Mouse (Mus musculus): ENCODE data around the gene 1700102P08Rik. TPM values are rescaled to one million over a fixed set of nuclear protein-coding genes. Genes with fewer than 3 reads are reported as not detected.
A peak's percentile ranks its signal among the peaks of the same experiment; 100 is the strongest.

Gene 1700102P08Rik
- polyA plus RNA-seq, 1 experiment from 2014 or later = 0.17 TPM

- Histone ChIP-seq H3K4me3 (ENCODE audit: low read depth, low read length) (no peak overlapping the region), H3K36me3 (ENCODE audit: control insufficient read depth, insufficient read depth, low read length) (no peaks in the 10 kb centered on the region), H3K27me3 (ENCODE audit: control insufficient read depth, insufficient read depth, low read length) (no peaks in the 10 kb centered on the region), H3K9ac (ENCODE audit: low read length) (no peak overlapping the region), H3K27ac (replicated peaks) (no peak overlapping the region), H3K4me2 (replicated peaks; ENCODE audit: low read depth) (no peak overlapping the region), H3K4me1 (replicated peaks; ENCODE audit: control insufficient read depth, insufficient read depth) (peaks cover under 1% of the 10 kb centered on the region; the same call in 1 of the 2 replicates), H3K9me3 (ENCODE audit: control insufficient read depth, low read length) (no peaks in the 10 kb centered on the region)
- no peak for TF ChIP-seq CTCF (IDR thresholded peaks at IDR 0.05; ENCODE audit: low read depth)
- no peak for TF ChIP-seq EP300 (optimal IDR thresholded peaks at IDR 0.05)
- no peak for DNase-seq (ENCODE audit: low spot score)
- WGBS = 74% methylated on average over 12 of the region's 12 CpGs
- ATAC-seq (ENCODE audit: low FRiP score, low TSS enrichment) = no peak
Measured at GRCm38 (mm10) chr9:108455747-108456571, 63.4 kb downstream of the 1700102P08Rik start.

DNA sequence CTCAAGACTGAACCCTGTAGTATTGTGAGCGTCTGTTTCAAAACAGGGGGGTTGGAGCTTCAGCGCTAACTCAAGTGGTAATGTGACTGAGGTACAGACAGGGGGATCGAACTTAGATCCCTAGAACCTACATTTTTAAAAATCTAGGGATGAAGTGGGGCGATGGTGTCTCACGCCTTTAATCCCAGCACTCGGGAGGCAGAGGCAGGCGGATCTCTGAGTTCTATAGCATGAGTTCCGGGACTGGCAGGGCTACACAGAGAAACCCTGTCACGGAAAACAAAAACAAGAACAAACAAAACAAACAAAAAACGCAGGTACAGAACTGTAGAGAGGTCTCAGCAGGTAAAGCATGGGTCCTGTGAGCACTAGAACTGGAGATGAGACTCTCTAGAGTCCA is 64.3 kb downstream of the 1700102P08Rik start:
- Histone ChIP-seq H3K36me3 (ENCODE audit: control insufficient read depth, insufficient read depth, low read length) (no peaks in the 10 kb centered on the region), H3K9ac (ENCODE audit: low read length) (no peak overlapping the region), H3K27ac (replicated peaks) (no peak overlapping the region), H3K4me1 (replicated peaks; ENCODE audit: control insufficient read depth, insufficient read depth) (peaks cover 3% of the 10 kb centered on the region; the same call in 1 of the 2 replicates), H3K4me2 (replicated peaks; ENCODE audit: low read depth) (no peak overlapping the region), H3K9me3 (ENCODE audit: control insufficient read depth, low read length) (no peaks in the 10 kb centered on the region), H3K27me3 (ENCODE audit: control insufficient read depth, insufficient read depth, low read length) (no peaks in the 10 kb centered on the region), H3K4me3 (ENCODE audit: low read depth, low read length) (no peak overlapping the region)
- no peak for ATAC-seq (ENCODE audit: low FRiP score, low TSS enrichment)
- TF ChIP-seq CTCF (IDR thresholded peaks at IDR 0.05; ENCODE audit: low read depth) (no peak), EP300 (optimal IDR thresholded peaks at IDR 0.05) (no peak)
- DNase-seq (ENCODE audit: low spot score) = no peak
- 88% methylated on average over 10 of the region's 10 CpGs for WGBS

GRCm38 (mm10) chr9:108459939-108460318 is 67.3 kb downstream of the 1700102P08Rik start:
- Histone ChIP-seq H3K36me3 (ENCODE audit: control insufficient read depth, insufficient read depth, low read length) (peaks cover 11% of the 10 kb centered on the region; the same call in 1 of the 2 replicates), H3K27ac (replicated peaks) (peak overlapping the region; percentile 93), H3K4me2 (replicated peaks; ENCODE audit: low read depth) (peak overlapping the region; percentile 63), H3K4me3 (ENCODE audit: low read depth, low read length) (peak overlapping the region; percentile 60), H3K4me1 (replicated peaks; ENCODE audit: control insufficient read depth, insufficient read depth) (peaks cover 3% of the 10 kb centered on the region; the same call in 1 of the 2 replicates), H3K27me3 (ENCODE audit: control insufficient read depth, insufficient read depth, low read length) (no peaks in the 10 kb centered on the region), H3K9me3 (ENCODE audit: control insufficient read depth, low read length) (no peaks in the 10 kb centered on the region), H3K9ac (ENCODE audit: low read length) (no peak overlapping the region; the same call in 1 of the 2 replicates)
- no peak for TF ChIP-seq CTCF (IDR thresholded peaks at IDR 0.05; ENCODE audit: low read depth)
- TF ChIP-seq EP300 (optimal IDR thresholded peaks at IDR 0.05) = no peak
- 58% methylated on average over 1 of the region's 1 CpGs for WGBS
- DNase-seq (ENCODE audit: low spot score) (no peak), ATAC-seq (ENCODE audit: low FRiP score, low TSS enrichment) (peak; percentile 24; the same call in 1 of the 2 replicates)

Other genes with a start within 250 kb of the 1700102P08Rik start
- 1.6 and 2.0 TPM in 2 replicates for gene Bsn, start 202.4 kb upstream of the 1700102P08Rik start, polyA plus RNA-seq (2015; fragmentation: Nextera tagmentation; extraction: Ambion mirVana)
- gene Dag1, start 128.8 kb upstream of the 1700102P08Rik start, polyA plus RNA-seq (2015; fragmentation: Nextera tagmentation; extraction: Ambion mirVana) = 52.7 and 59.2 TPM in 2 replicates
- 17.3 and 20.3 TPM in 2 replicates for gene Nicn1, start 102.4 kb upstream of the 1700102P08Rik start, polyA plus RNA-seq (2015; fragmentation: Nextera tagmentation; extraction: Ambion mirVana)
- 10.5 and 11.6 TPM in 2 replicates for gene Amt, start 96.0 kb upstream of the 1700102P08Rik start, polyA plus RNA-seq (2015; fragmentation: Nextera tagmentation; extraction: Ambion mirVana)
- 363 and 370 TPM in 2 replicates for gene Rhoa, start 86.7 kb upstream of the 1700102P08Rik start, polyA plus RNA-seq (2015; fragmentation: Nextera tagmentation; extraction: Ambion mirVana)
- gene Tcta, start 86.6 kb upstream of the 1700102P08Rik start, polyA plus RNA-seq (2015; fragmentation: Nextera tagmentation; extraction: Ambion mirVana) = 58.2 and 61.4 TPM in 2 replicates
- gene Gpx1, start 53.9 kb upstream of the 1700102P08Rik start, polyA plus RNA-seq (2015; fragmentation: Nextera tagmentation; extraction: Ambion mirVana) = 1,072 and 1,116 TPM in 2 replicates
- gene Usp4, start 45.0 kb upstream of the 1700102P08Rik start, polyA plus RNA-seq (2015; fragmentation: Nextera tagmentation; extraction: Ambion mirVana) = 56.8 and 59.6 TPM in 2 replicates
- gene Ccdc36, start 35.7 kb downstream of the 1700102P08Rik start, polyA plus RNA-seq (2015; fragmentation: Nextera tagmentation; extraction: Ambion mirVana) = 0.39 and 0.41 TPM in 2 replicates
- gene BC048562, start 43.7 kb downstream of the 1700102P08Rik start, polyA plus RNA-seq (2015; fragmentation: Nextera tagmentation; extraction: Ambion mirVana) = not detected in 2 replicates
- 29.7 and 32.2 TPM in 2 replicates for gene Ccdc71, start 67.7 kb downstream of the 1700102P08Rik start, polyA plus RNA-seq (2015; fragmentation: Nextera tagmentation; extraction: Ambion mirVana)
- gene Klhdc8b, start 68.8 kb downstream of the 1700102P08Rik start, polyA plus RNA-seq (2015; fragmentation: Nextera tagmentation; extraction: Ambion mirVana) = 37.2 and 46.7 TPM in 2 replicates
- gene Lamb2, start 86.9 kb downstream of the 1700102P08Rik start, polyA plus RNA-seq (2015; fragmentation: Nextera tagmentation; extraction: Ambion mirVana) = 19.2 and 21.8 TPM in 2 replicates
- gene Usp19, start 97.8 kb downstream of the 1700102P08Rik start, polyA plus RNA-seq (2015; fragmentation: Nextera tagmentation; extraction: Ambion mirVana) = 22.2 and 22.7 TPM in 2 replicates
- gene Qars, start 114.9 kb downstream of the 1700102P08Rik start, polyA plus RNA-seq (2015; fragmentation: Nextera tagmentation; extraction: Ambion mirVana) = 66.4 and 70.6 TPM in 2 replicates
- 47.7 and 50.5 TPM in 2 replicates for gene Qrich1, start 124.0 kb downstream of the 1700102P08Rik start, polyA plus RNA-seq (2015; fragmentation: Nextera tagmentation; extraction: Ambion mirVana)
- 67.1 and 70.6 TPM in 2 replicates for gene Impdh2, start 167.5 kb downstream of the 1700102P08Rik start, polyA plus RNA-seq (2015; fragmentation: Nextera tagmentation; extraction: Ambion mirVana)
- gene Ndufaf3, start 174.6 kb downstream of the 1700102P08Rik start, polyA plus RNA-seq (2015; fragmentation: Nextera tagmentation; extraction: Ambion mirVana) = 40.4 and 42.4 TPM in 2 replicates
- gene Dalrd3, start 177.1 kb downstream of the 1700102P08Rik start, polyA plus RNA-seq (2015; fragmentation: Nextera tagmentation; extraction: Ambion mirVana) = 44.9 and 50.5 TPM in 2 replicates
- gene Wdr6, start 185.9 kb downstream of the 1700102P08Rik start, polyA plus RNA-seq (2015; fragmentation: Nextera tagmentation; extraction: Ambion mirVana) = 23.2 and 25.5 TPM in 2 replicates
- 3.7 and 4.4 TPM in 2 replicates for gene P4htm, start 204.9 kb downstream of the 1700102P08Rik start, polyA plus RNA-seq (2015; fragmentation: Nextera tagmentation; extraction: Ambion mirVana)